Mouse (Mus musculus) lung, embryonic 16.5 days (tissue): Measurements from ENCODE around the gene Lmo4. TPM values are rescaled to one million over a fixed set of nuclear protein-coding genes. Genes with fewer than 3 reads are reported as not detected.

Source experiments
- ATAC-seq: fragments of 200-750 bp; cut with Nextera tagmentation; 2 replicates; pipeline ENCODE4 v1.8.0; 2017; ENCODE audit warnings: low read depth, mild to moderate bottlenecking, moderate library complexity
- H3K27ac ChIP-seq: fragments of 300-500 bp; sonication (generic); 2 replicates; pipeline ENCODE4 v1.5.1; 2014; ENCODE audit warnings: mild to moderate bottlenecking, control low read depth, low read length
- H3K27me3 ChIP-seq: fragments of 300-500 bp; sonication (generic); 2 replicates; pipeline ENCODE4 v1.6.1; 2014; ENCODE audit warnings: low read depth, low read length, mixed read lengths; ENCODE audit not compliant: control insufficient read depth, insufficient read depth
- H3K36me3 ChIP-seq: fragments of 300-500 bp; sonication (generic); 2 replicates; pipeline ENCODE4 v1.6.1; 2014; ENCODE audit warnings: low read length; ENCODE audit not compliant: control insufficient read depth, insufficient read depth
- H3K4me1 ChIP-seq: fragments of 300-500 bp; sonication (generic); replicated peaks from 2 replicates; pipeline ENCODE4 v1.6.1; 2014; ENCODE audit warnings: low read length, mixed read lengths; ENCODE audit not compliant: control insufficient read depth, insufficient read depth
- H3K4me2 ChIP-seq: fragments of 300-500 bp; sonication (generic); 2 replicates; pipeline ENCODE4 v1.6.1; 2014; ENCODE audit warnings: low read depth, low read length, control low read depth
- H3K4me3 ChIP-seq: fragments of 300-500 bp; sonication (generic); 2 replicates; pipeline ENCODE4 v1.5.1; 2014; ENCODE audit warnings: mild to moderate bottlenecking, low read length, control low read depth
- H3K9ac ChIP-seq: fragments of 300-500 bp; sonication (generic); 2 replicates; pipeline ENCODE4 v1.6.1; 2014; ENCODE audit warnings: low read length, control low read depth
- H3K9me3 ChIP-seq: fragments of 300-500 bp; sonication (generic); 2 replicates; pipeline ENCODE4 v1.6.1; 2016; ENCODE audit warnings: low read length; ENCODE audit not compliant: control insufficient read depth
- WGBS: fragments of 180-500 bp; shearing (Covaris S2); extraction: QIAGEN DNeasy Blood & Tissue Kit; methylation state at CpG from one replicate; pipeline ENCODE4 v1.1.7; 2014; 5-methylcytosine and 5-hydroxymethylcytosine counted together
- polyA plus RNA-seq: library from polyadenylated mRNA; unstranded; fragments of >200 nt; fragmentation: Nextera tagmentation; extraction: Ambion mirVana; gene quantifications from 2 replicates; pipeline ENCODE4 v1.2.1, GENCODE M21; 2015

The Lmo4 gene
- polyA plus RNA-seq, 1 experiment from 2014 or later, result 73.3 TPM

- Histone ChIP-seq H3K9ac (no peak overlapping the region), H3K4me2 (no peak overlapping the region), H3K4me3 (no peak overlapping the region), H3K27ac (no peak overlapping the region), H3K27me3 (no peaks in the 10 kb centered on the region), H3K36me3 (no peaks in the 10 kb centered on the region), H3K9me3 (no peaks in the 10 kb centered on the region), H3K4me1 (no peaks in the 10 kb centered on the region)
- no peak for ATAC-seq
- 82% methylated on average over 8 of the region's 8 CpGs for WGBS
Observed at GRCm38 (mm10) chr3:144141786-144142185, 63.2 kb downstream of the Lmo4 start.

GRCm38 (mm10) chr3:144140816-144141215 is 64.2 kb downstream of the Lmo4 start:
- Histone ChIP-seq H3K36me3 (no peaks in the 10 kb centered on the region), H3K27ac (no peak overlapping the region), H3K4me2 (no peak overlapping the region), H3K9me3 (no peaks in the 10 kb centered on the region), H3K4me3 (no peak overlapping the region), H3K9ac (no peak overlapping the region), H3K4me1 (no peaks in the 10 kb centered on the region), H3K27me3 (no peaks in the 10 kb centered on the region)
- ATAC-seq, result no peak
- WGBS, result 82% methylated on average over 5 of the region's 5 CpGs

DNA sequence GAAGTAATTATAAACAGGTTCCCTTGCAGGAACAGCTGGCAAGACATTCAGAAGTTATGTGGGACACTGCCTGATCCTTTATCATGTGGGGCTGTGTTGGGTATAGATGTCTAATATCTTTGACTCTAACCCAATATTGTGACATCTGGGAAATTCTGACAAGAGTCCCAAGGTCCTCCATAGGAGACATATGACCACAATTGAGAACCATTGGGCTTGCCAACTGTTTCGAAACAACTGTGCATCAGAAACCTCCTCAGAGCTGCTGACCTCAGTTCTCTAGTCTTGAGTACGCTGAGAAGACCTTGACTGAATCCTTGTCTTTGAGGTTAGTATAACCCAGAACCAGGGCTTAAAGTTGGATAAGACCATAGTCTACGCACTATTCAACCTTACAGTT is 66.4 kb downstream of the Lmo4 start:
- Histone ChIP-seq H3K27ac (no peak overlapping the region), H3K4me2 (no peak overlapping the region), H3K27me3 (no peaks in the 10 kb centered on the region), H3K9me3 (no peaks in the 10 kb centered on the region), H3K4me1 (no peaks in the 10 kb centered on the region), H3K9ac (no peak overlapping the region), H3K36me3 (no peaks in the 10 kb centered on the region), H3K4me3 (no peak overlapping the region)
- 84% methylated on average over 3 of the region's 3 CpGs for WGBS
- no peak for ATAC-seq
